Mouse (Mus musculus) lung, postnatal 10 days (tissue): ENCODE results near the gene Lpp.
A peak's percentile ranks its signal among the peaks of the same experiment; 100 is the strongest.

Experiments
- DNase-seq: peaks from one replicate; pipeline ENCODE4 v3.0.0; 2021

Lpp gene

DNA sequence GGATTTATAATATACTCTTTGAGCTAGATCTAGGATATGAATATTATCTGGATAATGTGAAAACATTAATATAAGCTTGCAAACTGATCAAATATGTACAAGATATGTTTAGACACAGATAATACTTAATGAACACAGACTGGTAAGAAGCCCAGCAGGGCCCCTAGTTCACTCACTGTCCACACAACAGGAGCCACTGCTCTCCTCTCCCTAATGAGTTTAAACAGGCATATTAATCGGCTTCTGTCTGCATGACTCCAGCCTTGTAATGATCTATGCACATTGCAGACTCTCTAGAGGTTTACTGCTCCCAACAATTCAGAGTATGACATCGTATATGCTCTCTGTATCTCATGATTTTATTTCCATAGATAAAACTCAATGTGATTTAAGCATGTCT is 243.6 kb downstream of the Lpp start:
- DNase-seq = no peak

DNA sequence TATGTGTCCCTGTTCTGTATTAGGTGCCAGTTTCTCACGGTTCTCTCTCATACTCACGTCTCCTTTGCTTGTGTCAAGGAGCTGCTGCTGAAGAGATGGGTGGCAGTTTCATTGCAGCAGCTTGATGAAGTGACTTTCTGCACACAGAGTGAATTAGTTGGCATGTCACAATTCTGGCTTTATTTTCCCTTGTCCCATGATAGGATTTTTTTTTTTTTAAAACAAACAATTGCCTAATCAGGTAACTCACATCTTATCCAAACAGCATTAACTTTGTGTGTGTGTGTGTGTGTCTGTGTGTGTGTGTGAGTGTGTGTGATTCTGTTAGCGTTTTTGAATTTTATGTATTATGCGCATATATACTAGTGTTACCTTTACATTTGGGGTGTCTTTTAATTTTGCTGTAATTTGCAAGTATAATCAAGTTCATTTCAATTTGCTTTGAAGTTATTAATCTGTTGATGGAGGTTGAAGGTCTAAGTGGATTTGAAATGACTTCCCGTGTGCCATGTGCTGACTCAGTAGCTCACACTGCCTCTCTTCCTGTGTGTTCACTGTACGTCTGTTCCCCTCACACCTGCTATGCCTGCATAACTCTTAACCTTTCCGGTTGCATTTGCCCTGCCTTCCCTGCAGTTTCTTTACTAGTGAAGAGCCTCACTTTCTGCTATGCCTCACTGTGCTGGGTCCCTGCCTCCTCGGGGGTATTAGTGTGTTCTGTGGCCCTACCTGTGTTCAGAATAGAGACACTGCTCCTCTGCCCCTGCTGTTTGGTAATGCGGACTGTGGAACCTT is 247.9 kb downstream of the Lpp start:
- DNase-seq = no peak

DNA sequence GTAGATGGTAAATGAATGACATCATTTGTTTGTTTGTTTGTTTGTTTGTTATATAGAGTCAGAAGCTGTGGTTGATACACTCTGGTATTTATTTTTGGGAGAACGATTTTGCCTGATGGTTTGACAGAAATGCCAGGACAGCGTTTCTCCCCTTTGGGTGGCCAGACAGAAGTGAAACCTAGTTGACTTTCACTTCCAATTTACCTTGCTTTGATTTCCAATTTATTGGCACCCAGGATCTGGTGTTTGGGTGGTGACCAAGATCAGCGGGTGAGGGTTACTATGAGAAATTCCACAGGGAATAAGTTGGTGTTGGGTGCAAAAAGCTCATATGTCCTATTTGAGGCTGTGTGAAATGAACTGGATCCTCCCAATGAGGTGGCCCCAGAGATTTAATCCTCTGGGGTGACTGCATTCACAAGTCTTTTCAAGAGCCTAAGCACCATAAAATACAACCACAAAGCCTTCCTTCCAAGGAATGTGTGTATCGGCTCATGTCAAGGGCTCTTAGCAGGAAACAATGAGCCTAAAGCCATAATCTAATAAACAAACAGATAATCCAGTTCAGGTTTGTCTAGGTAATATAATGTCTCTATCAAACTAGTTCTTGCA is 249.8 kb downstream of the Lpp start:
- no peak for DNase-seq

DNA sequence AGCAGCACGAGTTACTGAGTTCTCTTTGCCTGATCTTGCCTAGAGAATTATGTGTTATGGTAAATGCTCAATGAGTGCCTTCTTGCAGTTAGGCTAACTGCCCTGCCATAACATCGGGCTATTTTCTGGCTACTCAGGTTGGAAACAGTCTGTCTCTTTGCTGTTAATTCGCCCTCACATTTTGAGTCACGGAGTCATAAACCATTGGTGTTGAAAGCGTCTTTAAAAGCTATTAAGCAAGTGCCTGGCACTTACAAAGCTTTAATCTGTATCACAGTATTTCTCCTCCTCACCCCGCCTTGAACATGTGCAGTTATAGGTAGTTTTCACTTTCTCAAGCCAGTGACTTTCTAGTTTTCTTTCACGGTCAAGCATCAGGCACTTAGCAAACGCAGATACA is 250.8 kb downstream of the Lpp start:
- no peak for DNase-seq

GRCm38 (mm10) chr16:24644760-24645406 is 251.6 kb downstream of the Lpp start:
- DNase-seq = no peak

- DNase-seq = no peak
Observed at GRCm38 (mm10) chr16:24645906-24646603, 252.7 kb downstream of the Lpp start.

GRCm38 (mm10) chr16:24651655-24652654 is 258.6 kb downstream of the Lpp start:
- DNase-seq = peak; percentile 47

GRCm38 (mm10) chr16:24653041-24653440 is 259.7 kb downstream of the Lpp start:
- no peak for DNase-seq

GRCm38 (mm10) chr16:24655116-24655515 is 261.8 kb downstream of the Lpp start:
- DNase-seq = no peak

DNA sequence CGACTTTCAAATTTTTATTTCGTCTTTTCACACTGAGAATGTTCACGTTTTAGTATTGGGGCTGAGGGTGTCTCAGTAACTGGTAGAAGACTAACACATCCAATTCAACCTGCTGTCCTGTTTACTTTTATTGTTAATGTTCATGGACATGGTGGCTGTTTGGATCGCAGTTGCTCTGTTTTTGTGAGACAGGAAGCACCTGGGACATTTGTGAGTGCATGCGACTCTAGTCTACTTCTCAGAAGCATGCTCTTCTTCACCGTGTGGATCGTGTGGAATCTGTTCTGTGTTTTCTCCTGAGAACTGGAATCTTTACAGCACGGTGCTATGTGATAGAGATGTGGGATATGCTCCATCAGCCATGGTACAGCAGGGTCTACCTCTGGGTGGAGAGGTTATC is 262.7 kb downstream of the Lpp start:
- no peak for DNase-seq

DNA sequence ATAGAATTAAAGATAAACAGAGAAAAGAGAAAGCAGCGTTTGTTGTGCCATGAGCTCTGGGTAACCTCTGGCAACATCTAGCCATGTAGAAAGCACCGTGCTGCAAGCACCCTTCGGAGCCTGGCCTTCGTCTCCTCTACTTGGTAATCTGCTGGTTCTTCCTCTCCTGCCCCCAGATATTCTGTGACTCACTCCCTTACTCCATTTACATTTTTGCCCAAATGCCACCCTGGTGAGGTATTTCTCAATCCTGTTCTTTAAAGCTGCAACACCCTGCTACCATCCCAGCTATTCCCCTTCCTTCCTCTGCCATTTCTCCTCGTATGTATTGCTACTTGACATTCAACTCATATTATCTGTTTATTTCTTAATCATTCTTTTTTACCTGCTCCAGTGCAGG is 263.4 kb downstream of the Lpp start:
- no peak for DNase-seq

GRCm38 (mm10) chr16:24659049-24659448 is 265.7 kb downstream of the Lpp start:
- no peak for DNase-seq

DNA sequence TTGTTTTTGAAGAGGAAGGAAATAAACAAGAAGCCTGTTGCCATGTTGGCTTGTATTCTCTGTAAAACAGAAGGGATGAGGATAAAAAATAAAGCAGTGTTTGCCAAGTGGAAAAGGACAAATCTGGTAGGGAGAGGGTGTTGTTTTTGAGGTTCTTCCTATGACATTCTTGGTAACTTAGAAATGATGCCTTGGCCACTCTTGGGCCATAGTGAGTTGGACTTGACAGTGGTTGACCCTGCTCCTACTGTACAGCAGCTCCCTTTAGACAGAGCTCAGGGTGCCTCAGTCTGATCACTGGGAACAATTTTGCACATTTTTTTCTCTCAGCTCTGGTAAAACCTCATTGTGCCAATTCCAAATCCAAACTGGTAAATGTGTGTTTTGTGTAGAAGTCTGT is 270.8 kb downstream of the Lpp start:
- no peak for DNase-seq

- no peak for DNase-seq
Observed at GRCm38 (mm10) chr16:24669718-24670460, 276.6 kb downstream of the Lpp start.

GRCm38 (mm10) chr16:24678942-24679341 is 285.6 kb downstream of the Lpp start:
- no peak for DNase-seq

GRCm38 (mm10) chr16:24695062-24695461 is 301.8 kb downstream of the Lpp start:
- no peak for DNase-seq

- no peak for DNase-seq
Observed at GRCm38 (mm10) chr16:24704215-24704614, 310.9 kb downstream of the Lpp start.

DNA sequence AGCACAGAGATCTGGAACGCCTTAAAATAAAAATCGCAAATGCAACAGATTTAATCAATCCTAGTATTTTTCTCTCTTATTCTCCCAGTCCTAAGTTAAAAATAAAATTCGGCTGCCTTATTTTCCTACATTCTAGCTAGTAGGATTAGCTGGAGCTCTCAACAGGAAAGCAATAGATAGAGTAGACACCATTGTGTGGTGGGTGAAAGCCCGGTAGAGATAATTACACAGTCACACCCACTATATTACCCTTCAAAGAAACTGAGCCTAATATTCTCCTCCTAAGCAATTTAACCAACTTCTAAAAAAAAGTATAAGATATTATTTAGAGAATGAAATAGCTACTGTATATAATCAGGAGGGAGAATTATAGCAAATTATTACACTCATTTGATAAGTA is 330.3 kb downstream of the Lpp start:
- no peak for DNase-seq

DNA sequence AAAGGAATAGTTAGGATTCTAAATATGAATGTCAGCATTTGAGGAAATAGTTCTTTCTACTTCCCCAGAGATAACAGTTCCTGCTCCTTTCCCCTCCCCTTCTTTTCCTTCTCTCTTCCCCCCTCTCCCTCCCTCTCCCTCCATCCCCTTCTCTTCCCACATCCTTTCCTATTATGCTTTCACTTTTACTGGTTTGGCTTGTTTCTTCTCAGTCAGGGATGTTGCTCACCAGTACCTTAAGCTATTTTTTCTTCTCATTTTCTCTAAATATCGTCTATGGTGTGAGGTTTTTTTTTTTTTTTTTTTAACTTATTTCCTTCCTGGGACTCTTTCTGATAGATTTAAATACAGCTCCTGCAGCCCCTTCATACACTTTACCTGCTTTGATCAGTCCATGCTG is 339.4 kb downstream of the Lpp start:
- no peak for DNase-seq

DNA sequence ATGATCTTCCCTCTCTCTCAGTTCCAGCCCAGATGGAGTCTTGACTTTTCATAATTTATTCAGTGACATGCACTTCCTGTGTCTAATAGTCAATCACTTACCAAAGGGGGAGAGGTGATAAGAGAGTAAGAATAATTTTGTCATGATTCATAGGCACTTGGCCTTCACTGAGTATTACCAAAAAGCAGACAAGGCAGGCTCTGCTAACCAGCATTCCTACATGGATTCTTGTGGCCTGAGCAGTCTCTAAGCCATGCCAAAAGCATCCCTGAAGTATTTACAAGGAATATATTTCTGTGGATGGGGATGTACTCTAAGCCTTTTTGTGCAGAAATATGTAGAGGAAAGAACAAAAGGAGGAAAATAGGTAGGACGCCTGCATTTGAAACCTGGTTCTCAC is 340.0 kb downstream of the Lpp start:
- no peak for DNase-seq

DNA sequence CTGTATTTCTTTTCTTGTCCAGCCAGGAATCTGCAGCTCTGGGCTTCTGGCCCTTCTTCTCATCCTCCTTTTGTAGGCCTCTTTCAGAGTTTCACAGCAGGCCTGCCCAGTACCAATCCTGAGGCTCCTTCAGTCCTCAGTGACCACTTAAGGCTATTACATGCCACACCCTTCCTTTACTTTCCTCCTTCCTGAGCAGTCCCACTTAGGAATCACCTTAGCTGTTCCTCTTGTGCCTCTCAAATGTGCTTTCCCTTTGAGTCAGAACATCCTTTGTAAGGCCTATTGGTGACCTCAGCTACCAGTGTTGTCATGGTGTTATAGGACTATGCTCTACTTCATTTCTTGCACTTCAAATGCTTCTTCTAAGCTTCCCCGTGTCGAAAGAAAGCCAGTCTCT is 342.4 kb downstream of the Lpp start:
- no peak for DNase-seq
